Mouse (Mus musculus) heart, adult 2 months (tissue): ENCODE results near the gene Rnf19b. TPM values are rescaled to one million over a fixed set of nuclear protein-coding genes. Genes with fewer than 3 reads are reported as not detected.

Experiments used
- DNase-seq, 2 experiments: peaks; one replicate each; pipeline ENCODE4 v3.0.0; 2021
- H3K27ac ChIP-seq: fragments of 200-600 bp; 2 replicates; pipeline ENCODE4 v1.8.1; 2022
- H3K27me3 ChIP-seq: fragments of 200-500 bp; 2 replicates; pipeline ENCODE4 v1.6.1; 2012; ENCODE audit warnings: mild to moderate bottlenecking, low read length, inconsistent platforms, mixed read lengths; ENCODE audit not compliant: control insufficient read depth, insufficient read depth
- H3K36me3 ChIP-seq: fragments of 200-500 bp; 2 replicates; pipeline ENCODE4 v1.6.1; 2012; ENCODE audit warnings: low read length, inconsistent platforms; ENCODE audit not compliant: control insufficient read depth, insufficient read depth
- H3K4me1 ChIP-seq: fragments of 200-500 bp; 2 replicates; pipeline ENCODE4 v1.6.1; 2011; ENCODE audit warnings: low read length; ENCODE audit not compliant: control insufficient read depth, insufficient read depth
- H3K4me3 ChIP-seq: fragments of 200-600 bp; 2 replicates; pipeline ENCODE4 v1.8.1; 2022
- H3K79me2 ChIP-seq: fragments of 200-500 bp; replicated peaks from 2 replicates; pipeline ENCODE4 v1.6.1; 2012; ENCODE audit warnings: mild to moderate bottlenecking, inconsistent platforms, low read length, moderate library complexity, mixed read lengths; ENCODE audit not compliant: control insufficient read depth, insufficient read depth
- H3K9ac ChIP-seq: fragments of 200-500 bp; 2 replicates; pipeline ENCODE4 v1.6.1; 2012; ENCODE audit warnings: low read depth, mild to moderate bottlenecking, control low read depth, inconsistent platforms, low read length, mixed read lengths
- CTCF ChIP-seq: fragments of 200-600 bp; IDR thresholded peaks from 2 replicates; pipeline ENCODE4 v1.8.1; 2022; ENCODE audit warnings: antibody characterized with exemption, mild to moderate bottlenecking, moderate library complexity
- EP300 ChIP-seq: fragments of 200-500 bp; IDR thresholded peaks from 2 replicates; pipeline ENCODE4 v1.6.1; 2011; ENCODE audit warnings: low read depth, low read length, control low read depth; ENCODE audit not compliant: insufficient read depth
- POLR2A ChIP-seq: fragments of 200-500 bp; IDR thresholded peaks from 2 replicates; pipeline ENCODE4 v1.6.1; 2011; ENCODE audit warnings: mild to moderate bottlenecking, low read depth, low read length, control low read depth; ENCODE audit not compliant: insufficient read depth
- WGBS: fragments of 180-500 bp; shearing (Covaris S2); methylation state at CpG from one replicate; pipeline ENCODE4 v1.1.7; 2018; 5-methylcytosine and 5-hydroxymethylcytosine counted together
- intact Hi-C: fragments of 180-260 bp; cut with DNase I; formaldehyde crosslinking; loops from one replicate; pipeline ENCODE4 v1.15.1; 2025
- polyA plus RNA-seq: library from polyadenylated mRNA; depleted of rRNA; stranded (reverse); fragments of >200 nt; gene quantifications from 2 replicates; pipeline ENCODE4 v1.2.3, GENCODE M21; 2012
- total RNA-seq, 2 experiments: library from RNA; stranded (reverse); gene quantifications; 2 replicates each; pipeline ENCODE4 v1.2.3; 2021

Gene Rnf19b
- total and polyA plus RNA-seq, 3 experiments = 21.1 to 28.1 (median 27.1) TPM

GRCm38 (mm10) chr4:129068848-129069247, 10.8 kb downstream of the Rnf19b start:
- DNase-seq = no peak
- Histone ChIP-seq H3K36me3 (no peaks in the 10 kb centered on the region; the same call in 1 of the 2 replicates), H3K9ac (no peak overlapping the region), H3K4me3 (no peak overlapping the region), H3K27me3 (no peaks in the 10 kb centered on the region), H3K4me1 (peaks cover 3% of the 10 kb centered on the region), H3K79me2 (no peaks in the 10 kb centered on the region; the same call in 1 of the 2 replicates), H3K27ac (no peak overlapping the region)
- no peak for TF ChIP-seq EP300
- TF ChIP-seq POLR2A = no peak
- TF ChIP-seq CTCF = no peak
- intact Hi-C loops = loop anchor here (1.0 kb wide), 1 partner anchor 17 kb away; no protein-coding TSS in a partner anchor
- 79% methylated on average over 4 of the region's 4 CpGs for WGBS

- Histone ChIP-seq H3K4me1 (no peaks in the 10 kb centered on the region), H3K9ac (no peak overlapping the region), H3K27ac (no peak overlapping the region), H3K79me2 (no peaks in the 10 kb centered on the region), H3K27me3 (no peaks in the 10 kb centered on the region), H3K36me3 (0 out of 2 replicates have a peak, but pooled peaks cover 2% of the 10 kb centered on the region), H3K4me3 (no peak overlapping the region)
- TF ChIP-seq EP300 (no peak), CTCF (no peak), POLR2A (no peak)
- WGBS = 92% methylated on average over 9 of the region's 9 CpGs
- DNase-seq = no peak
- intact Hi-C loops = no loop called here
These were observed 21.1 kb downstream of the Rnf19b start for GRCm38 (mm10) chr4:129079126-129079525.

- 0 out of 2 replicates have a peak, but pooled peaks cover under 1% of the 10 kb centered on the region for H3K36me3 ChIP-seq
- H3K27ac ChIP-seq = no peak overlapping the region
- H3K4me1 ChIP-seq = no peaks in the 10 kb centered on the region
- 86% methylated on average over 7 of the region's 7 CpGs for WGBS
- H3K9ac ChIP-seq = no peak overlapping the region
- intact Hi-C loops = loop anchor here (10.0 kb wide), 1 partner anchor 366 kb away; no protein-coding TSS in a partner anchor
- H3K4me3 ChIP-seq = no peak overlapping the region
- no peaks in the 10 kb centered on the region for H3K27me3 ChIP-seq
- H3K79me2 ChIP-seq = no peaks in the 10 kb centered on the region
- DNase-seq = no peak
- TF ChIP-seq EP300 (no peak), POLR2A (no peak), CTCF (no peak)
These were observed 23.0 kb downstream of the Rnf19b start for GRCm38 (mm10) chr4:129081041-129081440.

- no peaks in the 10 kb centered on the region for H3K36me3 ChIP-seq
- 85% methylated on average over 6 of the region's 6 CpGs for WGBS
- DNase-seq = peak in 1 of 2 experiments; percentile 28
These were observed 23.4 kb downstream of the Rnf19b start for GRCm38 (mm10) chr4:129081512-129081911.

GRCm38 (mm10) chr4:129081939-129082338, 23.9 kb downstream of the Rnf19b start:
- H3K4me3 ChIP-seq = no peak overlapping the region
- WGBS = 78% methylated on average over 3 of the region's 3 CpGs
- H3K27ac ChIP-seq = no peak overlapping the region
- H3K79me2 ChIP-seq = no peaks in the 10 kb centered on the region
- no peak overlapping the region for H3K9ac ChIP-seq
- TF ChIP-seq CTCF (no peak), EP300 (no peak), POLR2A (no peak)
- no peak for DNase-seq
- H3K36me3 ChIP-seq = no peaks in the 10 kb centered on the region
- no peaks in the 10 kb centered on the region for H3K27me3 ChIP-seq
- intact Hi-C loops = loop anchor here (1.0 to 10.0 kb wide), 4 partner anchors 111 to 367 kb away; no protein-coding TSS in a partner anchor
- H3K4me1 ChIP-seq = no peaks in the 10 kb centered on the region

More at GRCm38 (mm10) chr4:129081512-129081911, 23.4 kb downstream of the Rnf19b start:
- Histone ChIP-seq H3K9ac (no peak overlapping the region), H3K79me2 (no peaks in the 10 kb centered on the region), H3K27me3 (no peaks in the 10 kb centered on the region), H3K27ac (no peak overlapping the region), H3K4me1 (no peaks in the 10 kb centered on the region), H3K4me3 (no peak overlapping the region)
- TF ChIP-seq CTCF = no peak
- no peak for TF ChIP-seq EP300
- TF ChIP-seq POLR2A = no peak
- intact Hi-C loops = loop anchor here (10.0 kb wide), 1 partner anchor 367 kb away; no protein-coding TSS in a partner anchor

- DNase-seq = peak; percentile 66 to 71
- no peaks in the 10 kb centered on the region for H3K79me2 ChIP-seq
- TF ChIP-seq POLR2A = no peak
- TF ChIP-seq EP300 = peak; percentile 83
- TF ChIP-seq CTCF = peak; percentile 85
- no peaks in the 10 kb centered on the region for H3K36me3 ChIP-seq
- H3K27ac ChIP-seq = no peak overlapping the region
- 48% methylated on average over 10 of the region's 10 CpGs for WGBS
- H3K27me3 ChIP-seq = no peaks in the 10 kb centered on the region
- H3K4me3 ChIP-seq = no peak overlapping the region
- no peaks in the 10 kb centered on the region for H3K4me1 ChIP-seq
- no peak overlapping the region for H3K9ac ChIP-seq
- intact Hi-C loops = loop anchor here (1.0 to 10.0 kb wide), 4 partner anchors 111 to 368 kb away; no protein-coding TSS in a partner anchor
These were observed 24.5 kb downstream of the Rnf19b start for GRCm38 (mm10) chr4:129082379-129083115.
